Mouse (Mus musculus) brown adipose tissue, adult 24 weeks (tissue): Measurements from ENCODE around the gene Arhgef6. TPM values are rescaled to one million over a fixed set of nuclear protein-coding genes. Genes with fewer than 3 reads are reported as not detected.

Experiments
- H3K27ac ChIP-seq: fragments of 200-500 bp; replicated peaks from 2 replicates; pipeline ENCODE4 v1.5.1; 2012; ENCODE audit warnings: low read depth, mild to moderate bottlenecking, low read length
- H3K4me1 ChIP-seq: fragments of 200-500 bp; 2 replicates; pipeline ENCODE4 v1.6.1; 2012; ENCODE audit warnings: low read length, mixed read lengths; ENCODE audit not compliant: control insufficient read depth, insufficient read depth, insufficient read length
- H3K4me3 ChIP-seq: fragments of 200-500 bp; 2 replicates; pipeline ENCODE4 v1.5.1; 2012; ENCODE audit warnings: low read depth, mild to moderate bottlenecking, low read length, moderate library complexity; ENCODE audit not compliant: insufficient read depth
- polyA plus RNA-seq: library from polyadenylated mRNA; stranded (reverse); fragments of >200 nt; gene quantifications from 2 replicates; pipeline ENCODE4 v1.2.4, GENCODE M21; 2012; ENCODE audit not compliant: missing spikeins, insufficient read depth, insufficient read length

The Arhgef6 gene
- 15.1 and 22.8 TPM in 2 replicates for polyA plus RNA-seq

DNA sequence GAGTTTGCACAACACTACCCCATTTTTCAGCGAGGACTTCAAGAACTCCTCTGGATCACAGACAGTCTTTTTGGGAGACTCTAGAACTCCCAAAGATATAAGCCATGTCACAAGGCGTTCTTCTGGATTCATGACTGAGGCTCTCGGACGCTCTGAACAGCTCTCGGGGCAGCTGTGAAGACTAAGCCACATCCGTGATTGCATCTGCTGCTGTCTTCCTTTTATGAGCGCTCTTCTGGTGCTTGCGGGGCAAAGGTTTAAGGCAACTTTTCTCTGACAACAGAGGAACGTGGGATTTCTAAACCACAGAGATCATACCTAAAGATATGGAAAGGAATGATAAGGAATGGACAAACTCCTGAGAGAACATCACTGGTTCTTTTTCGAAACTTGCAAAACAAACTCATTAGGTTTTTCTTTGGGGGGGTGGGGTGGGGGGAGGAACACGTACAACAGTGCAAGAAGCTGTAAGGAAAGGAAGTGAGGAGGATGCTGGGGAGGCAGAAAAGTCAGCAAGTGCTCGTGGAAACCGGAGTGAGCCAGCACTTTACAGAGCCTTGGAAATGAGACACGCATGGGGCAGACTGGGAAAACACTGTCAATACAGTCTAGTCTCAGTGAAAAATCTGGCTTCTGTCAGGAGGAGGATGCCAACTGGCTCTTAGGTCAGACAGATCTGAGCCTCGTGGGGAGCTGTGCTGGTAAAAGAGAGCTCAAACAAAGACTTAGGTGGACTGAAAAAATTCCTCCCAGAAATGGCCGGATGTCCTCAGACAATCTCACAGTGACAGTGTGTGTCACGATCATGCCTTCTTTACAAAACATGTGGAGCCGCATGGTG lies at the start of gene Arhgef6:
TSS of gene Arhgef6 (minus strand) at position 359 of the 841 bp plus-strand sequence.
- Histone ChIP-seq H3K27ac (peak within 1 kb of the TSS; percentile 99), H3K4me1 (no peaks in the 10 kb centered on the region; the same call in none of the 2 replicates), H3K4me3 (peak within 1 kb of the TSS; percentile 90)

- no peaks in the 10 kb centered on the region for H3K4me1 ChIP-seq
- no peak overlapping the region for H3K4me3 ChIP-seq
- no peak overlapping the region for H3K27ac ChIP-seq
These were observed 42.4 kb upstream of the Arhgef6 start for GRCm38 (mm10) chrX:57380915-57381314.

- H3K4me3 ChIP-seq = no peak overlapping the region
- H3K4me1 ChIP-seq = no peaks in the 10 kb centered on the region
- no peak overlapping the region for H3K27ac ChIP-seq
These were observed 40.0 kb upstream of the Arhgef6 start for GRCm38 (mm10) chrX:57378579-57378978.

- Histone ChIP-seq H3K4me3 (no peak overlapping the region), H3K4me1 (no peaks in the 10 kb centered on the region), H3K27ac (no peak overlapping the region)
These were observed 38.6 kb upstream of the Arhgef6 start for GRCm38 (mm10) chrX:57377096-57377495.

DNA sequence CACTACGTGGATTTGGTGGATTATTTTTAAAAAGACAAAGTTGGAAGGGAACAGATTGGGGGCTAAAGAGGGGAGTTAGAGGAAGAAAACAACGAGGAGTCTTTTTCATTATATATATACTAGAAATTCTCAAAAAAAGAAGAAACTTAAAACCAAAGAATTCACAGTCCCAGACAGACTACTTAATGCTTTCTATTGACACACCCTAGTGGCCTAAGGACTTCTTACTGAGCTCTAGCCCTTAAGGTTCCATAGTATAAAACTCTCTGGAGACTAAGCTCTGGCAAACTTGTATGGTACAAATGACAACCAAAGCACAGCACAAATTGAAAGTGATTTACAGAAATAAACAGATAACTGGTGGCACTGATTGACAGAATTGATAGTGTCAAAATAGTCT lies 35.5 kb upstream of the Arhgef6 start:
- H3K4me1 ChIP-seq = no peaks in the 10 kb centered on the region
- H3K4me3 ChIP-seq = no peak overlapping the region
- H3K27ac ChIP-seq = no peak overlapping the region

DNA sequence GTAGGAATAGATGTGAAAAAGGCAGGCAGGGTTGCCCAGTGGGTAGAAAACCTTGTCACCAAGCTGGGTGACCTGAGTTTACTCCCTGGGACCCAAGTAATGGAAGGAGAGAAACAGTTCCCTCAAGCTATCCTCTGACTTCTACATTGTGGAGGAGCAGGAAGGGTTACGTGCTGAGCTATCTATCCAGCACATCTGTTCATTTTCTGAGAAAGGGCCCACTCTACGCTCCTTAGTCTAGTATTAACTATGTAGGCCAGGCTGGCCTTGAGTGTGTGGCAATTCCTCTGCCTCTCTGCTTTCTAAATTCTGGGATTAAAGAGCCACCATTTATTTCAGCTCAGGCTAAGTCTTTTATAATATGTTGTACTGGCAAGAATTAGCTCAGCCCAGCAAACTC lies 35.0 kb upstream of the Arhgef6 start:
- H3K27ac ChIP-seq = no peak overlapping the region
- H3K4me1 ChIP-seq = no peaks in the 10 kb centered on the region
- H3K4me3 ChIP-seq = no peak overlapping the region

DNA sequence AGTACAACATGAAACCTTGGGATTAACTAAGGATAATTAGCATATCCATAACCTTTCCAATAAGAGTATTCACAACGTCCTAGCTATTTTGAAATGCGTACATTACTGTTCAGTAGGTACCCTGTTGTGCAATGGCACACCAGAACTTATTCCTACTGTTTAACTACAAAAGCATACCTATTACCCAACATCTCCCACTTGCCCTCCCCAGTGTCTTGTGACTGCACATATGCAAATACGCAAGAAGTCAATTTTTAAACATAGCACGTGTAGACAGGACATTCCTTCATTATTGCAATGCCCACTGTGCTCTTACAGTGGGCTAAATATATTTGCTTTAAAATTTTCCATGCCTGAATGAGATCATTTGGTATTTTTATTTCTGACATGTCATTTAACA lies 34.4 kb upstream of the Arhgef6 start:
- Histone ChIP-seq H3K27ac (no peak overlapping the region), H3K4me3 (no peak overlapping the region)

DNA sequence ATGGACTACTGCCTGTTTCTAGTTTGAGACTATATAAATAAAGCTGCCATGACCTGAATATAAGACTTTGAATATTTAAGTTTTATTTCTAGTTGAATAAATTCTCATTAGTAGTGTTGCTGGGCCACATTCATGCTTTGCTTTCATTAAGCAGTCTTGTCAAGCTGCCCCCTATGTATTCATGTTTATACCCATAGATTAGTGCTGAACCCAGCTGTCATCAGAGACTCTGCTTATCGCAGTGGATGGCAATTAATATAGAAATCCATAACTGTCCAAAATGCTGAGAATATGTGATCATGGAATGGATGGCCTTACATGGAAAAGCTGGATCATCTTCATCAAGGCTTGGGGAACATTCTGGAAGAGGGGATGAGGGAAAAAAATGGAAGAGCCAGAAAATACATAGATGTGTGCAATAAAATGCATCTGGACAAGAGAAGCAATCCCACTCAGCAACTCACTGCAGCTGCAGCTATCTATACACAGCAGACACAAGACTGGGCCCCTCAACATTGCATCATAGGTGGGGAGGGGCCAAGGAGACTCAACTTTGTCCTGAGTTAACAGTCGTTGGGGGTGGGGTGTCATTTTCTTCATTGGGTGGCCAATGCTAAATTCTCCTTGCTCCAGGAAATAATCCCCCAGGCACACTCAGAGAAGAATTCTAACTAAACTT lies 26.5 kb upstream of the Arhgef6 start:
- no peak overlapping the region for H3K27ac ChIP-seq
- H3K4me1 ChIP-seq = no peaks in the 10 kb centered on the region
- no peak overlapping the region for H3K4me3 ChIP-seq

More for the DNA sequence above, 34.4 kb upstream of the Arhgef6 start:
- no peaks in the 10 kb centered on the region for H3K4me1 ChIP-seq

DNA sequence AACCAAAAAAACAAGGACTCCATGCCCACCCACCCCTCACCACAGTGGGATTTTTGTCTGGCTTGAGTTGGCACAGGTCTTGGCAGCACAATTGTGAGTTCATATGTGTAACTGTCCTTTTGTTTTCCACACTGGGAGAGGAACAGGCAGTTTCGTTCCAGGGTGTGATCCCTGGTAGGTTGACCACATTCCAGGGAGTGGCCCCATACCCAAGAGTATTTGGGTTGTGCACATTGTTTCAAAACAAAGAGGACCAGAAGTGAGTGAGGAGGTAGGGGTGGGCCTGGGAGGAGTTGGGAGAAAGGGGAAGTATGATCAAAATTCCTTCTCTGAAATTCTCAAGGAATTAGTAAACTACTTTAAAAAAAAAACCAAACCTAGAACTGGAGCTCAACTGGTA lies 20.8 kb upstream of the Arhgef6 start:
- Histone ChIP-seq H3K4me1 (no peaks in the 10 kb centered on the region), H3K4me3 (no peak overlapping the region), H3K27ac (no peak overlapping the region; the same call in 1 of the 2 replicates)

DNA sequence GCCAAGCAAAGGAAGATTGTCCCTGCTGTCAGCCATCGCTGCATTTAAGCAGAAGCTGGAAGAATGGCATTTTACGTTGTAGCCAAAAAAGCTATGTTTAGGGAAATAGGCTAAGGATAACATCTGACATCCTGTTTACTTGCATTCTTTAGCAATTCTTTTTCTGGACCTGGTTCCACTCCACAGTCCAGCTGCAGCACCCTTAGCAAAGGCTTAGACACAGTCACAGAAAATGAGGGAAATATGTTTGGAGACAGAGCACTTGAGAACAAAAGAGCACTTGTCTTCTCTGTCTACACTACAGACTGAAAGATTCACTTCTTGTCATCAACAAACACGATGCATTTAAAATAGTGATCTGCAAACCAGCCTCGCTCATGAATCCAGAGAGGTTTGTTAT lies 691 bp upstream of the Arhgef6 start:
- Histone ChIP-seq H3K27ac (peak overlapping the region; percentile 99), H3K4me3 (peak overlapping the region; percentile 90; the same call in 1 of the 2 replicates)

DNA sequence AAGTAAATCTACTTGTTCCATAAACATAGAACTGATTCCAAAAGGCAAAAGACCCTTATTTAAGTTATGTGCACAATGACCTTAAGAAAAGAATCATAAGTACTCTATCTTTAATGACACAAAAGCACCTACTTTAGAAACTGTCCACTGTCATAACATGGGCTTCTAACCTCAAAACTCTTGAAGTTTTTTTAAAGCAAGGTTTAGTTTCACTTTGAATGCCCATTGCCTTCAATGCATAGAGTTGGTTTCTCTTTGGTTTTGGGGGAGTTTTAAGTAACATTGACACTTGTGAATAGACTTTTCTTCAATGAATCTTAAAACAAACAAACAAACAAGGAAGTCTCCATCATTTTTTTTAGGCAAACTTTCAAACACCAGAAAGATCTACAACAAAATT lies 947 bp downstream of the Arhgef6 start:
- H3K4me3 ChIP-seq = peak overlapping the region; percentile 90
- H3K4me1 ChIP-seq = no peaks in the 10 kb centered on the region; the same call in none of the 2 replicates
- H3K27ac ChIP-seq = peak overlapping the region; percentile 99

More for the DNA sequence above, 691 bp upstream of the Arhgef6 start:
- H3K4me1 ChIP-seq = no peaks in the 10 kb centered on the region; the same call in none of the 2 replicates

DNA sequence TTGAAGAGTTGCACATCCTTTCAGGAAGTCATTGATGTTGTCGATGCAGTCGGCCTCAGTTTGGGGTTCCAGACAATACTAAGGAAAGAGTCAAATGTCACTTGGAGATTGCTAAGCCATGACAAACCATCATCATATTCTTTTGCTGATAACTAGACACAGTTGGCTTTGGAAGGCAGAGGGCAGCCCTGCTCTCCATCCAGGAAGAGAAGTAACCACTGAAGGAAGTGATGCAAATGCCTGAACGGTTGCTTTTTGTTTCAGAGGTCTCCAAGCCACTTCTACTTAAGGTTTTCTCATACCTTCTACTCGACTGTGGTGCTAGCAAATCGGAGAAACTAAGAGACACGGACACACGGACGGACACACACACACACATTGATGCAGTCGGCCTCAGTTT lies 1.6 kb downstream of the Arhgef6 start:
- Histone ChIP-seq H3K4me1 (no peaks in the 10 kb centered on the region; the same call in none of the 2 replicates), H3K27ac (peak overlapping the region; percentile 86), H3K4me3 (peak overlapping the region; percentile 51)

GRCm38 (mm10) chrX:57335313-57335712 lies 3.2 kb downstream of the Arhgef6 start:
- no peaks in the 10 kb centered on the region; the same call in none of the 2 replicates for H3K4me1 ChIP-seq
- no peak overlapping the region for H3K4me3 ChIP-seq
- H3K27ac ChIP-seq = no peak overlapping the region

GRCm38 (mm10) chrX:57327668-57328338 lies 10.7 kb downstream of the Arhgef6 start:
- H3K4me3 ChIP-seq = no peak overlapping the region
- H3K27ac ChIP-seq = no peak overlapping the region; the same call in 1 of the 2 replicates
- H3K4me1 ChIP-seq = no peaks in the 10 kb centered on the region; the same call in 1 of the 2 replicates
